Mouse (Mus musculus) lung, postnatal 10 days (tissue): Measurements from ENCODE around the gene Usf3.

ENCODE experiments used
- DNase-seq: peaks from one replicate; pipeline ENCODE4 v3.0.0; 2021

The Usf3 gene

GRCm38 (mm10) chr16:44173155-44173941 is at the start of gene Usf3:
TSS of gene Usf3 (plus strand) at chr16:44173246.
- DNase-seq: peak; percentile 62

GRCm38 (mm10) chr16:44123786-44124185 is 49.3 kb upstream of the Usf3 start:
- DNase-seq: no peak

GRCm38 (mm10) chr16:44124713-44125112 is 48.3 kb upstream of the Usf3 start:
- no peak for DNase-seq

- no peak for DNase-seq
Measured at GRCm38 (mm10) chr16:44125436-44125835, 47.6 kb upstream of the Usf3 start.

GRCm38 (mm10) chr16:44126437-44126836 is 46.6 kb upstream of the Usf3 start:
- no peak for DNase-seq

- DNase-seq: no peak
Measured at GRCm38 (mm10) chr16:44132300-44132699, 40.7 kb upstream of the Usf3 start.

- no peak for DNase-seq
Measured at GRCm38 (mm10) chr16:44133187-44133586, 39.9 kb upstream of the Usf3 start.

- DNase-seq: no peak
Measured at GRCm38 (mm10) chr16:44136511-44137021, 36.5 kb upstream of the Usf3 start.

- peak; percentile 24 for DNase-seq
Measured at GRCm38 (mm10) chr16:44138377-44138978, 34.6 kb upstream of the Usf3 start.

- DNase-seq: peak; percentile 93
Measured at GRCm38 (mm10) chr16:44138979-44139535, 34.0 kb upstream of the Usf3 start.

- peak; percentile 93 for DNase-seq
Measured at GRCm38 (mm10) chr16:44139536-44140185, 33.4 kb upstream of the Usf3 start, which contains the start of the genes Atp6v1a and Naa50. TSS of gene Atp6v1a (minus strand) at chr16:44139705. TSS of gene Naa50 (plus strand) at chr16:44139830.

GRCm38 (mm10) chr16:44140186-44140787 is 32.8 kb upstream of the Usf3 start:
- DNase-seq: peak; percentile 90

GRCm38 (mm10) chr16:44141483-44141882 is 31.6 kb upstream of the Usf3 start:
- DNase-seq: no peak

GRCm38 (mm10) chr16:44149002-44149767 is 23.9 kb upstream of the Usf3 start:
- no peak for DNase-seq

GRCm38 (mm10) chr16:44154497-44155057 is 18.5 kb upstream of the Usf3 start:
- no peak for DNase-seq

- no peak for DNase-seq
Measured at GRCm38 (mm10) chr16:44159325-44159724, 13.7 kb upstream of the Usf3 start.

- DNase-seq: no peak
Measured at GRCm38 (mm10) chr16:44163831-44164230, 9.2 kb upstream of the Usf3 start.

GRCm38 (mm10) chr16:44165182-44165581 is 7.9 kb upstream of the Usf3 start:
- no peak for DNase-seq

- DNase-seq: no peak
Measured at GRCm38 (mm10) chr16:44168990-44169389, 4.1 kb upstream of the Usf3 start.

- peak; percentile 99 for DNase-seq
Measured at GRCm38 (mm10) chr16:44172297-44173154, 520 bp upstream of the Usf3 start.
